Mouse (Mus musculus): ENCODE results near the gene Bnc2. TPM values are rescaled to one million over a fixed set of nuclear protein-coding genes. Genes with fewer than 3 reads are reported as not detected.

Gene Bnc2
- total RNA-seq (2017) = not detected in 2 replicates

GRCm38 (mm10) chr4:84675171-84675973 lies at the start of gene Bnc2:
Gene Bnc2, minus strand, starts transcription at chr4:84675275.
- ATAC-seq (replicated peaks; ENCODE audit: low read depth, poor library complexity, severe bottlenecking) = peak; percentile 94

- no peak for ATAC-seq (replicated peaks; ENCODE audit: low read depth, poor library complexity, severe bottlenecking)
These were observed 32.9 kb upstream of the Bnc2 start for GRCm38 (mm10) chr4:84707961-84708360.

DNA sequence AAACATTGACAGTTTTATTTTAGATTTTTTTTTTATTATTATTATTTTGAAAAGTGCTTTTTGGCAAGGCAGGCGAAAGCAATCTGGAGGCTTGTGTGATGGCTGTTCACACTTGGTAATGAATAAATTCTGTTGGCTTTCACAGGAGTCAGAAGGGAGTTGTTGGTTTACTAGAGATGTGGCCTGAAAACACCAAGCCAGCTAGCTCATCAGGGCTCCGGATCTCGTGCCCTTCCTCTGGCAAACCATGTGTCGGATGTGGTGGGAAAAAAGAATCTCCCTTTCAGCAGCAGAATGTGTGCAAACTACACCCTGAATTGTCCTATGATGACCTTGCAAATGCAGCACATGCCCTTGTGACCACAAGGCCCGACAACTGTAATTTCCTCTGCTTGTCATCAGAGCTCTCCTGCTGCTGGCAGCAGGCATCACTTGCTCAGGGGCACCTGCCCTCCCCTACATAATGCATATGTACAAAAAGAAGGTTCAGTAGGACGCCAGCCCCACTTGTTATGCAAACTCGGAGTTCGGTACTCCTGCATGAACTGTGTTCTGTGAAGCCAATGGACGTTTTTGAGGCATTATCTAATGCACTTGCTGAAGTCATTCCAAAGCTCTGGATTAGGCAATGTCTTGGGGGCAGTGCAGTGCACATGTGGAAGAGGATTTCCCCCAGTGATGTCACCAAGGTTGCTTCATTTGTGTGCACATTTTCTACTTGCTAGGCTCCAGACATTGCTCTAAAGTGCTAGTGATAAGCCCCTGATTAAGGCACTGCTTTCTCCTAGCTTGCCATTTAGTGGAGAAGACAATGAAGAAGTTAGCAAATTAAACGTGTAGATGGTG lies 10.7 kb upstream of the Bnc2 start:
- ATAC-seq (replicated peaks; ENCODE audit: low read depth, poor library complexity, severe bottlenecking) = peak; percentile 96

DNA sequence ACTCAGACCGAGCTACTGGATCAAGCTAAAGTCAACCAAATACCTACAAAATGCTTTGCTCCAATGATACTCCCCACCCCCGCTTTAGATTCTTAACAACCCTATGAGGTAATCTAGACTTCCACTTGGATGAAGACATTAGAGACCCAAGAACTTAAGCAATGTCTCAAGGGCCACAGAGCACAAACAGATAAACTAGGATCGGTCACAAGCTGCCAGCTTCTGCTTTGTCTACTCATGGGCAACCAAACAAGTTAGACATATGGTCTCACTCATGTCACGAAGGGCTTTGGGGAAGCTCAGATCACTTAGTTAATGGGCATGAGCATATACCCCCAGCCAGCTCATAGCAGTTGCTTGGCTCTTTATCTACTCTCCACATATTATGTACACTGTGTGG lies 9.9 kb upstream of the Bnc2 start:
- peak; percentile 12; the same call in 1 of the 2 replicates for ATAC-seq (replicated peaks; ENCODE audit: low read depth, poor library complexity, severe bottlenecking)

DNA sequence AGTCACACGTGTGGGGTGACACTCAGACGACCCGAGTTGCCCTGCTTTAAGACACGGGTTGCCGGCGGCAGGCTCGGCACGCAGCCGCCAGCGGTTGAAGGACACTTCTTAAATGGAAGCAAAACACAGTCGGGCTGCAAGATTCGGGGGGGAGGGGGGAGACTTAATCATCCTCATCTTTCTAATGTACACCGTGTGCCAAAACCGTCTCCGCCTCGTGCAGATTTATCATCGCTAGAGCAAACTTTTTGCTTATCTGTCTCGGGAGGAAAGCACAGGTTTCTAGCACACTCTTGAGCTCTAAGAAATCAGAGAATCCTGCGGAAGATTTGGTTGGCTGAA lies 870 bp upstream of the Bnc2 start:
- no peak for ATAC-seq (replicated peaks; ENCODE audit: low read depth, poor library complexity, severe bottlenecking)

DNA sequence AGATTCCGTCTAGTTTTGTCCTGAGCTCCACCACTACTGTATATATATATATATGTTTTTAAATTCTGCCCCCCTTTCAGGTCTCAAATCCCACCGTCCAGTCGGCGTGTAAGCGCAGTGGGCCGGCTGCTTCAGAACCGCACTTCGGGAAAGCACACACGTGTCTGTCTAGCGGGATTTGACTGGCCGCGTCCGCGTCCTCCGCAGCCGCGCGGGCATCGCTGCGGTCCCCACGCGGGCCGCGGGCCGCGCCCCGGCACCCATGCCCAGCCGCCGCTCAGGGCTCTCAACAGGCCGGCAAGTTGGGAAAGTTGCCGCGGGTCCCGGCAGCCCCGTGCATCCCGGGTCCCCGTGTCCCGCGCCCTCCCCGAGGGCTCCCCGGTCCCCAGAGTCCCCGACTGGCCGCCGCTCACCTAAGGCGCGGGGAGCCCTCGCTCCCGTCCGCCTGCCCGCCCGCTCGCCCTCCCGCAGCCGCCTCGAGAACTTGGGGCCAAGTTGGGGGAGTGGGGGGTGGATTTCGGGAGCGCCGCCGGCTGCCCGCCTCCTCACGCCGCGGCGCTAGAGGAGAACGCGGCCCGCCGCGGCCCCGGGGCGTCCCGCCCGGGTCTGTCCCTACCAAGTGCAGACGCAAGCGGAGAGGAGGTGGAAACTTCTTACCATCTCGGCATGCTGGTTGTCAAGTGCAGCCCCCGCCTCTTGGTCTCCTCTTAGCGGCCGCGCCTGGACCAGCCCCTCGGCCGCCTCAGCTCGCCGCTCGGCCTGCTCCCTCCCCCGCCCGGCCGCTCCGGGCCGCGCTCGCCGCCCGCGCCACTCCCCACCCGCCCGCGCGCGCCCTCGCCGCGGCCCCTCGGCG lies 531 bp downstream of the Bnc2 start:
- 0 out of 2 replicates have a peak, but pooled peaks have one; percentile 2 for ATAC-seq (replicated peaks; ENCODE audit: low read depth, poor library complexity, severe bottlenecking)

GRCm38 (mm10) chr4:84673681-84674307 lies 1.3 kb downstream of the Bnc2 start:
- ATAC-seq (replicated peaks; ENCODE audit: low read depth, poor library complexity, severe bottlenecking) = no peak

DNA sequence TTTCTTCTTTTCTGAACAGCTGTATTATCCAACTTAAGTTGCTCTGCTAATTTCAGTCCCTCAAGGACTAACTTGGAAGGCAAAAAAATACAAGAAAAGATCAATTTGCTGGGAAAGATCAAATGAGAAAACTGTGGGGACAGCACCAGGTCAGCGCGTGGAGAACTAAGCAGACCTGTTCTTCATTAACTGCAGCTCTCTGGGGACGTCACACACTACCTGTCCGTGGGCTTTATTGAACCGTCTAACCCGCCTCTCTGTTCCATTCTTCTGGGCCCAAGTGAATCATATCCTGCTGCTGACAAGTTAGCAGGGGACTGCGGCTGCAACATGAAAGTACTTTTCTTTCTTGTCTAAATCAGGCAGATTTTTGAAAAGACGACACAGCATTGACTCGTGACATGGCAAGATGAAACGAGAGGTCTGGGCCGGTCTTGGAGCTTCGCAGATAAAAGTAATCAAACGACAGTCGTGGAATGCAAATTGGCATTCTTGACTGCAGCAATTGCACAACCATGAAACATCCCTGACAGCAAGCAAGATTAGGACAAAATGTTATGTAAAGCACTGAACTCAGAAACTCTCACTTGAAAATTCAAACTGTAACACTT lies 2.8 kb downstream of the Bnc2 start:
- ATAC-seq (replicated peaks; ENCODE audit: low read depth, poor library complexity, severe bottlenecking) = no peak

GRCm38 (mm10) chr4:84670996-84671395 lies 4.1 kb downstream of the Bnc2 start:
- no peak for ATAC-seq (replicated peaks; ENCODE audit: low read depth, poor library complexity, severe bottlenecking)

DNA sequence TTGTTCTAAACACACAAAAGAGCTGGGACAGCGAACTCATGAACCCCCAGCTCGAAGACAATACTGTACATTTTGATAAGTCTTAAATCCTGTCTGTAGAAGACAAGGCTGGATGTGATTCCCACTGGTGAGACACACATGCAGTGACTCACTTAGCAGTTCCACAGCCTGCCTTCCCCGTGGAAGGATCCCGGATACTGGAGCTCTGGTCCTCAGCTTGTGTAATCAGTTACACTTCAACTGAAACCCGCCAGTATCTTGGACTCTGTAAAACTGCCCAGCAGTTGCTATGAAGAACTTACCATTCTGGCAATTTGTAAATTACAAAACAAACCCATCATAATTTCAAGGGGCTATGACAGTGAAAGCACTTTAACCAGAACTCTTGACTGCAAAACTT lies 5.4 kb downstream of the Bnc2 start:
- no peak for ATAC-seq (replicated peaks; ENCODE audit: low read depth, poor library complexity, severe bottlenecking)

DNA sequence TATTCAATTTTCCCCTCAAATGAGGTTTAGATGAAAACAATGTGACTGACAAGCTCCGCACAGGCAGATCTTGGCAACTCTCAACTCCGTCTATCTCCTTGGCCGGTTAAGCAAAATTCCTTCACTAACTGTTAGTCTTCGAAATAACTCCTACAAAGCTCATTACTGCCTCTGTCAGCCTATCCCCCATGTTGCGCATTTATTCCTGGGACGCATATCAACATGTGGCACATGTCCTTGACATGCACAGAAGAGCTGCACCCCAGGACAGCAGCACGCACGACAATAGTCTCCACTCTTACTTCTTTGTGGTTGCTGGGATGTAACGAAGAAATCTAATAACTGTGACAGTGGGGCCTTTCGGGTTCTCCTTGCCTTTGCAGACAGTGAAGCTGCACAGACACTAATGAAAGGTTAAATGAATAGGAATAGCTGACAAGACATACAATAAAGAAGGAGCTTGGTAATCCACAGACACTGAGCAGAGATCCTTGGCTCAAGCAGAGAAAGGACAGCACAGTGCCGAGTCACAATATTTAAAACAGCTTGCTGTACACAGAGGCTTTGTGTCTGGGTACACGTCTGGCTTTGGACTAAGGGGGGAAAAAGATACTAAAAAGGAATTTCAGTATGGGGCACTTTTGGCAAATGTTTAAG lies 6.0 kb downstream of the Bnc2 start:
- ATAC-seq (replicated peaks; ENCODE audit: low read depth, poor library complexity, severe bottlenecking) = no peak

DNA sequence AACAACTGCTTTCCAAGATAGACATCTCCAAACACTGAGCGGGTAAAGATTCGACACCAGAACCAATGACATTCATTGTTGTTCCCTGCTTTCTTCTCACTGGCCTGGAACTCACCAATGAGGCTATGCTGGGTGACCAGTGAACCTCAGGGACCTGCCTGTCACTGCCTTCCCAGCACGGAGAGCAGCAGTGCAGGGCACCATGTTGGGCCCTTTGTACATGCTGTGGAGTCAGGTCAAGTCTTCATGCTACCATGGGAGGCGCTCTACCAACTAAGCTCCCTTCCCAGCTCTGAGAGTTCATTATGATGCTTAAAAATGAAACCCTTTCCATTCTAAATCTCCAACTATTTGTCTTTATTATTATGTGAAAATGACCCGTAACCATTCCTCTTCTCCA lies 6.8 kb downstream of the Bnc2 start:
- ATAC-seq (replicated peaks; ENCODE audit: low read depth, poor library complexity, severe bottlenecking) = no peak

DNA sequence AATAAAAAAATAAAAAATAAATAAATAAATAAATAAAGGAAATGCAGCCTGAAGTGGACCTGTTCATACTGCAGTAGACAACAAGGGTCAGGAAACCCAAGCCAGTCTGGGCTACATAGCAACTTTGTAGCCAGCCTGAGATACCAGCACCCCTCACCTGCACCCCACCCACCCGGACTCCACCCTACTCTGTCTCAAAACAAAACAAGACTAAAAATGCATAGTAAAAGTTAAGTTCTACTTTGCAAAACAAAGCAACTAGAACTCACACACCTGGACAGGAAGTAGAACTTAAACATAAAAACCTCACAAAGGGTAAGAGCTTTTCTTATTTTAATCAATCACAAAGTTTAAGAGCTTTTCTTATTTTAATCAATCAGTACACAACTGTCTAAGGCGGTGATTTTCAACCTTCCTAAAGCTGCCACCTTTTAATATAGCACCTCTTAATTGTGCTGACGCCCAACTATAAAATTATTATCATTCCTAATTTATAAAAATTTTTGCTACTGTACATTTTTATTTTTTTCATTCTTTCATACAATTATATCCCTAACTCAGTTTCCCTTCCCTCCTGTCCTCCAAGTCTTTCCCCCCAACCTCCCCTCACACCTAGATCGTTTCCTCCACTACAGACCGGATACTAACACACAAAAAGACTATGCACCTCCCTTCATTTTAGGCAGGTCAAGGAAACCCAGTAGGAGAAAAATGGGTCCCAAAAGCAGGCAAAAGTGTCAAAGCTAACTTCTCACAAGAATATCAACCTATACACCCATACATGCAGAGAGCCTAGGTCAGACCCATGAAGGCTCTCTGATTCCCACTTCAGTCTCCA lies 12.6 kb downstream of the Bnc2 start:
- no peak for ATAC-seq (replicated peaks; ENCODE audit: low read depth, poor library complexity, severe bottlenecking)

GRCm38 (mm10) chr4:84661341-84661740 lies 13.7 kb downstream of the Bnc2 start:
- ATAC-seq (replicated peaks; ENCODE audit: low read depth, poor library complexity, severe bottlenecking) = no peak

- ATAC-seq (replicated peaks; ENCODE audit: low read depth, poor library complexity, severe bottlenecking) = no peak
These were observed 23.3 kb downstream of the Bnc2 start for GRCm38 (mm10) chr4:84651786-84652185.

GRCm38 (mm10) chr4:84646576-84646975 lies 28.5 kb downstream of the Bnc2 start:
- ATAC-seq (replicated peaks; ENCODE audit: low read depth, poor library complexity, severe bottlenecking) = no peak

DNA sequence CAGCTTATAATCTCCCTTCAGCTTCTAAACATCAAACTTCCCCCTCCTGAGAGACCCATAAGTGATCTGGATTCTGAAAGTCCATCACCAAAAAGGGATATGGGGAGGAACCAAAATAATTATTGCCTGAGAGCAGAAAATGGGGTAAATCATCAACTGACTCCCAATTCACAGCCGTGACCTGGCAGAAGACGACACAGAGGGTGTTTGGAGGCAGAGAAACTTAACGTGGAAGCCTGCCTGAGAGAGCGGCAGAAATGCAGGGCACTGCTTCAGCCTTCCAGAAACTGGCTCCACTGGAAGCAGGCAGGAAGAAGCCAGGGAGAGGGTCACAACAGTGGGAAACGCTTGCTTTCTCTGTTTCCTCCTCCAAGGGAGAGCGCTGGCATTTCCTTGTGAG lies 35.9 kb downstream of the Bnc2 start:
- ATAC-seq (replicated peaks; ENCODE audit: low read depth, poor library complexity, severe bottlenecking) = no peak

DNA sequence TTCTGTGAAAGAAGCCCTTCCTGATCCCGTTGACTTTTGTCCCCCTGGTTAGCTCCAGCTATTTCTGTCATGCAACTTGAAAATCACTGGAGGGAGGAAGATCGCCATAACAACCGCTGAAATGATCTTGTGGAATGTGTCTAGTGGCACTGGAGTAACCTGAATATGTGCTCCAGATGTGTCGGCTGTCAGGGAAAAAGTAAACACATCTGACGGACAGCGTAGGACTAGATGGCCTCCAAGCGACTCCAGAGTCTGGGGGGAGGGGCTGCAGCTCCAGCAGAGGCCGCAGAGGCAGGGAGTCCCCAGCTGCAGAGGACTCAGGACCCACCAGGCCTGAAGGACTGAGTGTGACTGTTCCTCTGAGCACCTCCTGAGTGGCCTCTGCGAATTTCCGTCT lies 37.4 kb downstream of the Bnc2 start:
- no peak for ATAC-seq (replicated peaks; ENCODE audit: low read depth, poor library complexity, severe bottlenecking)

Data from common myeloid progenitor, adult 5-6 weeks (primary cell).